ENCODE assay signal across 19 mouse cellular contexts in the genomic region with DNA sequence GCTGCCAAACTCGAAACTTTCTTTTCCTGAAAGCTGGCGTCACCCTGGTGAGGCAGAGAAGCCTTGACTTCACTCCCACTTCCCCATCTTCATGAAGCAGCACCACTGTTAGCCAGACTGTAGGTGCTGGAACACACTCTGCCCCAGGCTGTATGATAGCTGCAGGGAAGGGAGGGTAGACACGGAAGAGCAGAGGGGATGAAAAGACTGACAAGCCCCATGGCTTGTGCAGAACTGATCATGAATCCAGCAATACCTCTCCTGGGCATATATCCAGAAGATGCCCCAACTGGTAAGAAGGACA.
DNase-seq lines count a peak whose midpoint lies in the region; ATAC-seq lines count a peak whose summit lies in the region.
"Had no signal": no experiment of that assay in that cellular context is flagged by ENCODE, and none has a peak within 500 bp of the region (broad histone marks: within the 10 kb centered on the region; RNA-seq: fewer than 3 reads in every experiment).

No protein-coding gene starts in this region.

- no peaks in the 10 kb centered on the region for H3K27me3 ChIP-seq in kidney, embryonic 16.5 days (ENCODE audit: insufficient read depth, low read length)
- no peaks in the 10 kb centered on the region for H3K27me3 ChIP-seq in intestine, embryonic 14.5 days (replicated peaks; ENCODE audit: control insufficient read depth, insufficient read depth, low read length)
- H3K27me3 ChIP-seq: forebrain, embryonic 13.5 days; heart, embryonic 12.5 days; hindbrain, embryonic 15.5 days had no signal

- no peak overlapping the region for H3K9ac ChIP-seq in kidney, embryonic 16.5 days (replicated peaks; ENCODE audit: low read length)
- H3K9ac ChIP-seq in intestine, embryonic 14.5 days (ENCODE audit: low read length): no peak overlapping the region
- H3K9ac ChIP-seq: forebrain, embryonic 13.5 days; forebrain, postnatal 0 days; heart, embryonic 12.5 days; hindbrain, embryonic 15.5 days had no signal

- H3K9me3 ChIP-seq in kidney, embryonic 16.5 days (ENCODE audit: low read length): no peaks in the 10 kb centered on the region
- no peaks in the 10 kb centered on the region for H3K9me3 ChIP-seq in intestine, embryonic 14.5 days (ENCODE audit: control insufficient read depth, low read length)
- H3K9me3 ChIP-seq: embryonic facial prominence, embryonic 10.5 days; forebrain, embryonic 13.5 days; G1E; heart, embryonic 12.5 days; hindbrain, embryonic 15.5 days had no signal

- H3K4me1 ChIP-seq in kidney, embryonic 16.5 days (ENCODE audit: insufficient read depth, low read length): peaks cover 16% of the 10 kb centered on the region; the same call in 1 of the 2 replicates
- no peaks in the 10 kb centered on the region for H3K4me1 ChIP-seq in intestine, embryonic 14.5 days (replicated peaks; ENCODE audit: control insufficient read depth, insufficient read depth, low read length)
- H3K4me1 ChIP-seq: embryonic facial prominence, embryonic 10.5 days; forebrain, embryonic 13.5 days; hindbrain, embryonic 15.5 days had no signal

- H3K4me2 ChIP-seq in kidney, embryonic 16.5 days (replicated peaks; ENCODE audit: low read depth, low read length): no peak overlapping the region; the same call in 1 of the 2 replicates
- H3K4me2 ChIP-seq in intestine, embryonic 14.5 days (ENCODE audit: low read length): peak overlapping the region; percentile 6; the same call in 1 of the 2 replicates
- H3K4me2 ChIP-seq: forebrain, embryonic 13.5 days; heart, embryonic 12.5 days; hindbrain, embryonic 15.5 days had no signal

- H3K4me3 ChIP-seq in kidney, embryonic 16.5 days (ENCODE audit: low read length): no peak overlapping the region
- no peak overlapping the region for H3K4me3 ChIP-seq in intestine, embryonic 14.5 days (ENCODE audit: low read depth, low read length)
- H3K4me3 ChIP-seq: embryonic facial prominence, embryonic 10.5 days; forebrain, embryonic 13.5 days; heart, adult 2 months; heart, embryonic 12.5 days; hindbrain, embryonic 15.5 days had no signal

- H3K36me3 ChIP-seq in kidney, embryonic 16.5 days (ENCODE audit: insufficient read depth, low read length): no peaks in the 10 kb centered on the region
- no peaks in the 10 kb centered on the region for H3K36me3 ChIP-seq in intestine, embryonic 14.5 days (ENCODE audit: control insufficient read depth, insufficient read depth, low read length)
- H3K36me3 ChIP-seq: embryonic facial prominence, embryonic 10.5 days; heart, embryonic 12.5 days; hindbrain, embryonic 15.5 days had no signal

- 67% methylated on average over 3 of the region's 3 CpGs for WGBS in kidney, embryonic 16.5 days
- 83% methylated on average over 3 of the region's 3 CpGs for WGBS in intestine, embryonic 14.5 days

- H3K27ac ChIP-seq in kidney, embryonic 16.5 days (ENCODE audit: low read length): 0 out of 2 replicates have a peak overlapping the region, but pooled peaks have one; percentile 12
- H3K27ac ChIP-seq in intestine, embryonic 14.5 days (ENCODE audit: low read depth): no peak overlapping the region
- H3K27ac ChIP-seq: embryonic facial prominence, embryonic 10.5 days; forebrain, embryonic 13.5 days; heart, adult 2 months; hindbrain, embryonic 15.5 days had no signal

- no peak for ATAC-seq in kidney, embryonic 16.5 days (ENCODE audit: low FRiP score, low TSS enrichment)
- no peak for ATAC-seq in intestine, embryonic 14.5 days (replicated peaks; ENCODE audit: low FRiP score, low TSS enrichment, low read depth)
- peak; percentile 75 for ATAC-seq in megakaryocyte, adult 5-6 weeks (ENCODE audit: poor library complexity, severe bottlenecking)
- ATAC-seq: forebrain, embryonic 13.5 days; forebrain, postnatal 0 days had no signal

- DNase-seq in kidney, adult 8-10 months: no peak
- DNase-seq in intestine, embryonic 14.5 days (ENCODE audit: low spot score): no peak
- DNase-seq in adrenal gland, adult 18-20 months (ENCODE audit: low spot score in 2 of 2): no peak
- no peak for DNase-seq in embryo, embryonic 10.5 days (ENCODE audit: low spot score)
- DNase-seq: adrenal gland, postnatal 14 days; cerebellum, adult 11-12 months; cerebellum, adult 9-10 months; cerebellum, postnatal 25 days; forebrain, postnatal 0 days; gastrocnemius, postnatal 36 days; heart, adult 2 months; heart, postnatal 36 days had no signal
